Mouse (Mus musculus): Measurements from ENCODE around the gene Usp5. TPM values are rescaled to one million over a fixed set of nuclear protein-coding genes. Genes with fewer than 3 reads are reported as not detected.
"Not testable (repeated sequence)": the region's sequence is repeated elsewhere in the genome, so short reads cannot be mapped to it uniquely, and the experiment has no call there.

Usp5 gene
- polyA plus RNA-seq, 1 experiment from 2014 or later = 110 TPM

DNA sequence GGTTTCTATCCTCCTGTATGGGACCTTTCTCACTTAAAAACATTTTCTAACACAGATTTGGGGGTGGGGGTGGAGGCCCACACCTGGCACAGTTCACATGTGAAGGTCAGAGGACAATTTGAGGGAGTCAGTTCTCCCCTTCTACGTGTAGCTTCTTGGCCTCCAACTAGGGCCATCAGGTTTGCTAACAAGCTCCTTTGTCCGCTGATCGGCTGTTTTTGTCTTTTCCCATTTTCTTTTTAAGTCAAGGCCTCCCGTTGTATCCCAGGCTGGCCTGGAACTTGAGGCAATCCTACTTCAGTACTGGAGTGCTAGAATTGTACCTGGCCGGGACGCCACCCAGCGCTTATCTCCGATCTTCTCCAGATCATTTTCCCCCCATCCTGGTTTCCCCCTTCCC, 2.4 kb upstream of the Usp5 start:
- H3K27ac ChIP-seq (replicated peaks; ENCODE audit: low read depth, low read length) = no peak overlapping the region
- no peak overlapping the region for H3K9ac ChIP-seq (ENCODE audit: low read depth, low read length)
- H3K9me3 ChIP-seq (ENCODE audit: control insufficient read depth, low read length) = no peaks in the 10 kb centered on the region
- 94% methylated on average over 8 of the region's 8 CpGs for WGBS
- DNase-seq (ENCODE audit: low spot score) (no peak), ATAC-seq (ENCODE audit: low read depth) (no peak)
- H3K4me3 ChIP-seq (ENCODE audit: low read depth, low read length) = no peak overlapping the region
- H3K4me2 ChIP-seq (ENCODE audit: low read depth, low read length) = peak overlapping the region; percentile 81; the same call in 1 of the 2 replicates
- H3K36me3 ChIP-seq (ENCODE audit: control insufficient read depth, insufficient read depth, low read length) = peaks cover 22% of the 10 kb centered on the region; the same call in 1 of the 2 replicates
- no peaks in the 10 kb centered on the region for H3K27me3 ChIP-seq (replicated peaks; ENCODE audit: control insufficient read depth, insufficient read depth, low read length)
- peaks cover 9% of the 10 kb centered on the region; the same call in 1 of the 2 replicates for H3K4me1 ChIP-seq (ENCODE audit: control insufficient read depth, insufficient read depth, low read length)

DNA sequence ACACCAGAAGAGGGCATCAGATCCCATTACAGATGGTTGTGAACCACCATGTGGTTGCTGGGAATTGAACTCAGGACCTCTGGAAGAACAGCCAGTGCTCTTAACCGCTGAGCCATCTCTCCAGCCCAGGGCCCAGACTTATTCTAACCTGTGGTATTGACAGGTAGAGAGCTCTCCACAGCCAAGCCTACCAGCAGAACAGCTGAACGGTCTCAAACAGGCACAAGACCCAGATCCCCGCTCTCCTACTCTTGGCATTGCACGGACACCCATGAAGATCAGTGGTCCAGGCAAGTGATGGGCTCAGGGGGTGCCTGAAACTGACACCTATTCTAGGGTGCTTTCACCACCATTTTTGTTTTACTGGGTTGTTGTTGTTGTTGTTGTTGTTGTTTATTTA, 1.9 kb upstream of the Usp5 start:
- not testable (repeated sequence) for H3K27me3 ChIP-seq (replicated peaks; ENCODE audit: control insufficient read depth, insufficient read depth, low read length); H3K9ac ChIP-seq (ENCODE audit: low read depth, low read length); H3K9me3 ChIP-seq (ENCODE audit: control insufficient read depth, low read length); DNase-seq (ENCODE audit: low spot score); ATAC-seq (ENCODE audit: low read depth); H3K4me1 ChIP-seq (ENCODE audit: control insufficient read depth, insufficient read depth, low read length); H3K27ac ChIP-seq (replicated peaks; ENCODE audit: low read depth, low read length)
- peak overlapping the region; percentile 58; the same call in 1 of the 2 replicates for H3K4me3 ChIP-seq (ENCODE audit: low read depth, low read length)
- 94% methylated on average over 4 of the region's 4 CpGs for WGBS
- peak overlapping the region; percentile 81 for H3K4me2 ChIP-seq (ENCODE audit: low read depth, low read length)
- H3K36me3 ChIP-seq (ENCODE audit: control insufficient read depth, insufficient read depth, low read length) = peaks cover 24% of the 10 kb centered on the region

GRCm38 (mm10) chr6:124829799-124830700, 766 bp upstream of the Usp5 start:
- Histone ChIP-seq H3K27me3 (replicated peaks; ENCODE audit: control insufficient read depth, insufficient read depth, low read length) (no peaks in the 10 kb centered on the region), H3K36me3 (ENCODE audit: control insufficient read depth, insufficient read depth, low read length) (peaks cover 36% of the 10 kb centered on the region), H3K27ac (replicated peaks; ENCODE audit: low read depth, low read length) (peak overlapping the region; percentile 95), H3K4me1 (ENCODE audit: control insufficient read depth, insufficient read depth, low read length) (peaks cover 9% of the 10 kb centered on the region; the same call in 1 of the 2 replicates), H3K4me2 (ENCODE audit: low read depth, low read length) (peak overlapping the region; percentile 81), H3K9me3 (ENCODE audit: control insufficient read depth, low read length) (no peaks in the 10 kb centered on the region), H3K4me3 (ENCODE audit: low read depth, low read length) (peak overlapping the region; percentile 58), H3K9ac (ENCODE audit: low read depth, low read length) (peak overlapping the region; percentile 74)
- peak; percentile 99 for DNase-seq (ENCODE audit: low spot score)
- WGBS = under 1% methylated on average over 36 of the region's 38 CpGs
- ATAC-seq (ENCODE audit: low read depth) = peak; percentile 90

- H3K4me3 ChIP-seq (ENCODE audit: low read depth, low read length) = peak overlapping the region; percentile 58
- peak overlapping the region; percentile 64 for H3K27ac ChIP-seq (replicated peaks; ENCODE audit: low read depth, low read length)
- no peak for ATAC-seq (ENCODE audit: low read depth)
- peaks cover 49% of the 10 kb centered on the region for H3K36me3 ChIP-seq (ENCODE audit: control insufficient read depth, insufficient read depth, low read length)
- H3K9me3 ChIP-seq (ENCODE audit: control insufficient read depth, low read length) = no peaks in the 10 kb centered on the region
- WGBS = 20% methylated on average over 10 of the region's 10 CpGs
- peak overlapping the region; percentile 82 for H3K4me2 ChIP-seq (ENCODE audit: low read depth, low read length)
- peak overlapping the region; percentile 63 for H3K9ac ChIP-seq (ENCODE audit: low read depth, low read length)
- DNase-seq (ENCODE audit: low spot score) = peak; percentile 71
- no peaks in the 10 kb centered on the region for H3K27me3 ChIP-seq (replicated peaks; ENCODE audit: control insufficient read depth, insufficient read depth, low read length)
- H3K4me1 ChIP-seq (ENCODE audit: control insufficient read depth, insufficient read depth, low read length) = peaks cover 9% of the 10 kb centered on the region; the same call in 1 of the 2 replicates
Measured at GRCm38 (mm10) chr6:124828101-124828592, 1.1 kb downstream of the Usp5 start.

DNA sequence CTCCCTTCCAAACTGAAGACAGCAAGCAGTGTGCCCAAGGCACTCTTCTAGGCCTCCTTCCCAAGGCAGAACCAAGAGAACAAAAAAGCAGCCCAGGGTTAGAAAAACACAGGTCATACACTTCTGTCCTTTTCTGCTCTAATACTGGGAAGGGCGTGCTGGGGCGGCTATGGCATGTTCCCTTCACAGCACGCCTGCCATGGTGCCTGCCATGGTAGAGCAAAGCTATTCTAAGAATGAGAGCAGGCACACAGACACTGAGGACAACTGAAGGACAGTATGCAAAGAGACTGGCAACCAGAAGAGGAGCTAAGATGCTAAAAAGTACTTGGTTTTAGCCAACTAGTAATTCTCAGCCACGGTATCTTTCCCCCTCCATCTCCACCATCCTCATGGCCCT, 7.2 kb downstream of the Usp5 start:
- Histone ChIP-seq H3K36me3 (ENCODE audit: control insufficient read depth, insufficient read depth, low read length) (peaks cover 97% of the 10 kb centered on the region), H3K27me3 (replicated peaks; ENCODE audit: control insufficient read depth, insufficient read depth, low read length) (no peaks in the 10 kb centered on the region), H3K4me1 (ENCODE audit: control insufficient read depth, insufficient read depth, low read length) (no peaks in the 10 kb centered on the region), H3K9ac (ENCODE audit: low read depth, low read length) (no peak overlapping the region), H3K4me2 (ENCODE audit: low read depth, low read length) (no peak overlapping the region), H3K4me3 (ENCODE audit: low read depth, low read length) (no peak overlapping the region), H3K9me3 (ENCODE audit: control insufficient read depth, low read length) (no peaks in the 10 kb centered on the region), H3K27ac (replicated peaks; ENCODE audit: low read depth, low read length) (no peak overlapping the region)
- DNase-seq (ENCODE audit: low spot score) (no peak), ATAC-seq (ENCODE audit: low read depth) (no peak)
- WGBS = 96% methylated on average over 4 of the region's 4 CpGs

DNA sequence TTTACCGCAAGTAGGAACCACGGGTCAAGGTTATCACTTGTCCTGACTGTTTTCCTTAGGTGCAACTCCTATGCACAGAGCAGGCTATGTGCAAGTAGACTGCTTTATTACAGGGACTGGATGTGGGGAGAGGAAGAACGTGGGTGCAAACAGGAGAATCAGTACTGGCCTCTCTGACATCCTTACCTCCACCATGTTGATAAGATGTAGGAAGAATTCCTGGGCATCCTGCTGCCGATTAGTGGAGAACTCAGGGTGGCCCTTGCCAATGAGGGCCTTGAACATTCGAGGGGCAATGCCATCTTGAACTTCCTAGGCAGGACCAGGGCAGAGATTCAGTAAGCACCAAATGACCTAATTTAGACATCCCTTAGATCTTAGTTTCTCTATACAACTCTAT, 8.4 kb downstream of the Usp5 start:
- peaks cover 99% of the 10 kb centered on the region for H3K36me3 ChIP-seq (ENCODE audit: control insufficient read depth, insufficient read depth, low read length)
- WGBS = 95% methylated on average over 5 of the region's 5 CpGs
- no peak for ATAC-seq (ENCODE audit: low read depth)

GRCm38 (mm10) chr6:124817971-124818370, 11.3 kb downstream of the Usp5 start:
- Histone ChIP-seq H3K27me3 (replicated peaks; ENCODE audit: control insufficient read depth, insufficient read depth, low read length) (no peaks in the 10 kb centered on the region), H3K9ac (ENCODE audit: low read depth, low read length) (no peak overlapping the region), H3K4me1 (ENCODE audit: control insufficient read depth, insufficient read depth, low read length) (no peaks in the 10 kb centered on the region), H3K9me3 (ENCODE audit: control insufficient read depth, low read length) (no peaks in the 10 kb centered on the region), H3K36me3 (ENCODE audit: control insufficient read depth, insufficient read depth, low read length) (peaks cover 70% of the 10 kb centered on the region), H3K4me2 (ENCODE audit: low read depth, low read length) (no peak overlapping the region), H3K4me3 (ENCODE audit: low read depth, low read length) (no peak overlapping the region), H3K27ac (replicated peaks; ENCODE audit: low read depth, low read length) (no peak overlapping the region)
- 89% methylated on average over 8 of the region's 8 CpGs for WGBS
- ATAC-seq (ENCODE audit: low read depth) = no peak
- DNase-seq (ENCODE audit: low spot score) = no peak

More for the DNA sequence above, 8.4 kb downstream of the Usp5 start:
- Histone ChIP-seq H3K4me1 (ENCODE audit: control insufficient read depth, insufficient read depth, low read length) (no peaks in the 10 kb centered on the region), H3K9ac (ENCODE audit: low read depth, low read length) (no peak overlapping the region), H3K27me3 (replicated peaks; ENCODE audit: control insufficient read depth, insufficient read depth, low read length) (no peaks in the 10 kb centered on the region), H3K9me3 (ENCODE audit: control insufficient read depth, low read length) (no peaks in the 10 kb centered on the region), H3K27ac (replicated peaks; ENCODE audit: low read depth, low read length) (no peak overlapping the region), H3K4me2 (ENCODE audit: low read depth, low read length) (no peak overlapping the region), H3K4me3 (ENCODE audit: low read depth, low read length) (no peak overlapping the region)
- DNase-seq (ENCODE audit: low spot score) = no peak

DNA sequence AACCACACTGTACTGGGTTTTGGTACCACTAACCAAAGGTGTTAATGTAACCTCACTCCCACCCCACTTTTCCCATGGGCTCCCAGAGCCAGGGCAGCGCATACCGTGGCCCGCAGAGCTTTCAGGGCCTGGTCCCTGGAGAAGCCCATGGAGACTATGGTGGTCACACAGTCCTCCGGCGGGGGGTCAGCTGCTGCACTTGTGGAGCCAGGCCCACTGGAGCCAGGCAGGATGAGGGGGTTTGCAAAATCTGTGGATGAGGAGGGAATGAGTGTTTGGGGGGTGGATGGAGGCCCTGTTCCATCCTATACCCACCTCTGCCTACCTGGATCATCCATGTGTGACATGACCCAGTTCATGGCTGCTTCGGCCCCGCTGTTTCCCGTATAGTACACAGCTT, 11.7 kb downstream of the Usp5 start:
- Histone ChIP-seq H3K36me3 (ENCODE audit: control insufficient read depth, insufficient read depth, low read length) (peaks cover 67% of the 10 kb centered on the region), H3K4me3 (ENCODE audit: low read depth, low read length) (no peak overlapping the region), H3K27me3 (replicated peaks; ENCODE audit: control insufficient read depth, insufficient read depth, low read length) (no peaks in the 10 kb centered on the region), H3K9ac (ENCODE audit: low read depth, low read length) (no peak overlapping the region), H3K27ac (replicated peaks; ENCODE audit: low read depth, low read length) (no peak overlapping the region), H3K4me2 (ENCODE audit: low read depth, low read length) (no peak overlapping the region), H3K9me3 (ENCODE audit: control insufficient read depth, low read length) (no peaks in the 10 kb centered on the region), H3K4me1 (ENCODE audit: control insufficient read depth, insufficient read depth, low read length) (no peaks in the 10 kb centered on the region)
- 94% methylated on average over 8 of the region's 8 CpGs for WGBS
- no peak for ATAC-seq (ENCODE audit: low read depth)
- DNase-seq (ENCODE audit: low spot score) = no peak
